26 mouse cellular contexts compared by ENCODE assay signal in the genomic region with DNA sequence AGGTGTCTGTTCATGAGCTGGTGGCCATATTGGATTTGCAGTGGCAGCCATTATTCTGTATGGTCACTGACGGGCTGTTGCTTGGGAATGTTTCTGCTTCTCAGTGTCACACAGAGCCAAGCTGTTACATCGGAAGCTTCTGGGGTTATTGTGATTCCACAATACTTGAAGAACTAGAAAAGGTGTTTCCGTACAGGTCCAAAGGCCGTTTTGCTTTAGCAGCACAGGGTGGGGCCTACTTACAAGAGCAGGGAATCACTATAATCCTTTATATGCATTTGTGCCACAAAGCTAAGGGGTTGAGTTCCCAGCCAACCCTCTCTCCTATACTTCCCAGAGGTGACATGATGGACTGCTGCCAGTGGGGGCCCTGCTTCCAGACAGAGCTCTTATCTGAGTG.
A peak's percentile ranks its signal among the peaks of the same experiment; 100 is the strongest.
DNase-seq lines count a peak whose midpoint lies in the region; ATAC-seq and TF ChIP-seq lines count a peak whose summit lies in the region.
"Had no signal": no experiment of that assay in that cellular context is flagged by ENCODE, and none has a peak within 500 bp of the region (broad histone marks: within the 10 kb centered on the region; RNA-seq: fewer than 3 reads in every experiment).

No protein-coding gene starts in this region.

- WGBS in heart, embryonic 13.5 days, result 87% methylated on average over 4 of the region's 4 CpGs
- WGBS in heart, adult 2 months, result 97% methylated on average over 4 of the region's 4 CpGs
- whole genome bisulfite sequencing in intestine, embryonic 15.5 days, result 79% methylated on average over 4 of the region's 4 CpGs
- 32% methylated on average over 4 of the region's 4 CpGs for WGBS in large intestine, adult 2 months
- WGBS in stomach, postnatal 0 days, result 78% methylated on average over 4 of the region's 4 CpGs
- WGBS in thymus, adult 2 months, result 96% methylated on average over 4 of the region's 4 CpGs

- no peak for TF ChIP-seq EP300 in heart, adult 2 months (IDR thresholded peaks at IDR 0.05; ENCODE audit: insufficient read depth, low read depth, low read length)
- no peak for TF ChIP-seq EP300 in stomach, postnatal 0 days (optimal IDR thresholded peaks at IDR 0.05)

- H3K79me2 ChIP-seq in heart, adult 2 months (replicated peaks; ENCODE audit: control insufficient read depth, insufficient read depth, low read length), result no peaks in the 10 kb centered on the region

- H3K9ac ChIP-seq in heart, embryonic 13.5 days, result no peak overlapping the region
- no peak overlapping the region for H3K9ac ChIP-seq in heart, adult 2 months (ENCODE audit: low read depth, low read length)
- H3K9ac ChIP-seq in intestine, embryonic 15.5 days, result no peak overlapping the region
- no peak overlapping the region for H3K9ac ChIP-seq in stomach, postnatal 0 days (ENCODE audit: low read length)
- H3K9ac ChIP-seq: forebrain, postnatal 0 days; heart, embryonic 15.5 days; hindbrain, embryonic 14.5 days had no signal

- H3K27me3 ChIP-seq in heart, embryonic 13.5 days (replicated peaks), result no peaks in the 10 kb centered on the region
- H3K27me3 ChIP-seq in heart, adult 2 months (ENCODE audit: control insufficient read depth, insufficient read depth, low read length), result no peaks in the 10 kb centered on the region
- no peaks in the 10 kb centered on the region for H3K27me3 ChIP-seq in intestine, embryonic 15.5 days (replicated peaks)
- no peaks in the 10 kb centered on the region for H3K27me3 ChIP-seq in stomach, postnatal 0 days (ENCODE audit: control insufficient read depth, insufficient read depth, low read length)
- no peaks in the 10 kb centered on the region for H3K27me3 ChIP-seq in thymus, adult 2 months (ENCODE audit: control insufficient read depth, insufficient read depth, low read length)
- H3K27me3 ChIP-seq: CH12.LX; heart, embryonic 15.5 days; Patski had no signal

- H3K4me1 ChIP-seq in heart, embryonic 13.5 days, result peaks cover 61% of the 10 kb centered on the region
- peaks cover 7% of the 10 kb centered on the region for H3K4me1 ChIP-seq in heart, adult 2 months (ENCODE audit: control insufficient read depth, insufficient read depth, low read length)
- peaks cover 10% of the 10 kb centered on the region; the same call in 1 of the 2 replicates for H3K4me1 ChIP-seq in intestine, embryonic 15.5 days (replicated peaks)
- no peaks in the 10 kb centered on the region for H3K4me1 ChIP-seq in stomach, postnatal 0 days (replicated peaks; ENCODE audit: control insufficient read depth, insufficient read depth)
- H3K4me1 ChIP-seq in thymus, adult 2 months (replicated peaks; ENCODE audit: control insufficient read depth, insufficient read depth, low read length), result peaks cover 2% of the 10 kb centered on the region; the same call in 1 of the 2 replicates

- no peak for TF ChIP-seq POLR2A in heart, adult 2 months (IDR thresholded peaks at IDR 0.05; ENCODE audit: insufficient read depth, low read depth, low read length)
- no peak for TF ChIP-seq POLR2A in thymus, adult 2 months (IDR thresholded peaks at IDR 0.05; ENCODE audit: control insufficient read depth, extremely low read depth, insufficient read depth, low read length, poor library complexity)

- intact Hi-C loops in heart, adult 2 months (cut with DNase I), result no loop called here

- no peak for DNase-seq in heart, adult 2 months
- peak; percentile 36 for DNase-seq in large intestine, adult 2 months (ENCODE audit: low read depth, low spot score)
- no peak for DNase-seq in stomach, postnatal 0 days (ENCODE audit: low spot score)
- DNase-seq in thymus, adult 2 months, result no peak
- DNase-seq in retina, postnatal 1 day, result no peak
- DNase-seq: adrenal gland, postnatal 10 days; adrenal gland, postnatal 36 days; B cell, adult 2 months; cerebellum, adult 18-20 months; cerebellum, adult 9-10 months; cerebellum, postnatal 14 days; forebrain, postnatal 0 days; gastrocnemius, postnatal 25 days; heart, adult 18-20 months; heart, postnatal 10 days; heart, postnatal 4 days had no signal

- no peak overlapping the region for H3K4me2 ChIP-seq in heart, embryonic 13.5 days
- H3K4me2 ChIP-seq in intestine, embryonic 15.5 days (replicated peaks), result no peak overlapping the region
- no peak overlapping the region for H3K4me2 ChIP-seq in stomach, postnatal 0 days (replicated peaks; ENCODE audit: low read depth)
- H3K4me2 ChIP-seq: heart, embryonic 15.5 days; hindbrain, embryonic 14.5 days had no signal

- no peak for ATAC-seq in heart, embryonic 13.5 days (ENCODE audit: extremely low read depth, insufficient number of reproducible peaks, low FRiP score, low TSS enrichment)
- ATAC-seq in intestine, embryonic 15.5 days, result peak; percentile 46
- ATAC-seq in stomach, postnatal 0 days (ENCODE audit: low FRiP score, low TSS enrichment), result peak; percentile 51
- ATAC-seq: forebrain, embryonic 14.5 days; forebrain, postnatal 0 days; hindbrain, postnatal 0 days; Patski had no signal

- H3K4me3 ChIP-seq in heart, embryonic 13.5 days, result no peak overlapping the region
- H3K4me3 ChIP-seq in heart, adult 2 months, result no peak overlapping the region
- no peak overlapping the region for H3K4me3 ChIP-seq in intestine, embryonic 15.5 days (replicated peaks)
- H3K4me3 ChIP-seq in stomach, postnatal 0 days (ENCODE audit: low read depth, low read length), result no peak overlapping the region
- H3K4me3 ChIP-seq in thymus, adult 2 months (ENCODE audit: control insufficient read depth, insufficient read depth, low read length), result no peak overlapping the region
- H3K4me3 ChIP-seq: heart, embryonic 10.5 days; heart, embryonic 15.5 days had no signal

- H3K36me3 ChIP-seq in heart, embryonic 13.5 days, result no peaks in the 10 kb centered on the region
- no peaks in the 10 kb centered on the region for H3K36me3 ChIP-seq in heart, adult 2 months (ENCODE audit: control insufficient read depth, insufficient read depth, low read length)
- no peaks in the 10 kb centered on the region for H3K36me3 ChIP-seq in intestine, embryonic 15.5 days
- no peaks in the 10 kb centered on the region for H3K36me3 ChIP-seq in stomach, postnatal 0 days (ENCODE audit: control insufficient read depth, insufficient read depth, low read length)
- no peaks in the 10 kb centered on the region for H3K36me3 ChIP-seq in thymus, adult 2 months (ENCODE audit: control insufficient read depth, insufficient read depth, low read length)
- H3K36me3 ChIP-seq: G1E; heart, embryonic 10.5 days; heart, embryonic 15.5 days had no signal

- TF ChIP-seq CTCF in heart, adult 2 months (IDR thresholded peaks at IDR 0.05), result no peak
- TF ChIP-seq CTCF in stomach, postnatal 0 days (IDR thresholded peaks at IDR 0.05; ENCODE audit: low read depth), result no peak
- TF ChIP-seq CTCF in thymus, adult 2 months (IDR thresholded peaks at IDR 0.05; ENCODE audit: borderline replicate concordance, control insufficient read depth, extremely low read depth, insufficient read depth, low read length, poor library complexity), result no peak

- H3K27ac ChIP-seq in heart, embryonic 13.5 days (replicated peaks), result 0 out of 2 replicates have a peak overlapping the region, but pooled peaks have one; percentile 30
- H3K27ac ChIP-seq in heart, adult 2 months, result no peak overlapping the region; the same call in 1 of the 2 replicates
- no peak overlapping the region for H3K27ac ChIP-seq in intestine, embryonic 15.5 days
- H3K27ac ChIP-seq in stomach, postnatal 0 days (replicated peaks), result 0 out of 2 replicates have a peak overlapping the region, but pooled peaks have one; percentile 31
- no peak overlapping the region for H3K27ac ChIP-seq in thymus, adult 2 months (ENCODE audit: control insufficient read depth, insufficient read depth, low read length)
- H3K27ac ChIP-seq: heart, embryonic 10.5 days; heart, embryonic 15.5 days; hindbrain, embryonic 14.5 days; hindbrain, postnatal 0 days had no signal

- no peaks in the 10 kb centered on the region for H3K9me3 ChIP-seq in heart, embryonic 13.5 days
- H3K9me3 ChIP-seq in intestine, embryonic 15.5 days, result no peaks in the 10 kb centered on the region
- no peaks in the 10 kb centered on the region for H3K9me3 ChIP-seq in stomach, postnatal 0 days (ENCODE audit: control insufficient read depth, low read length)
- H3K9me3 ChIP-seq: heart, embryonic 10.5 days; heart, embryonic 15.5 days had no signal

Comparison
In these comparisons a context has a peak if more than half of its experiments do, and no peak if none do; other contexts are left out.
1. H3K27ac ChIP-seq: peak in heart, embryonic 13.5 days (single experiment) and stomach, postnatal 0 days (single experiment); none in heart, adult 2 months (single experiment), intestine, embryonic 15.5 days (single experiment) and thymus, adult 2 months (single experiment).